Mouse (Mus musculus): ENCODE measurements around the gene Sacs.
A peak's percentile ranks its signal among the peaks of the same experiment; 100 is the strongest.

The Sacs gene

GRCm38 (mm10) chr14:61237101-61237654 is 98.9 kb downstream of the Sacs start:
- no peak for DNase-seq (ENCODE audit: low spot score in 2 of 2)

- DNase-seq (ENCODE audit: low spot score in 2 of 2) = no peak
Measured at GRCm38 (mm10) chr14:61238751-61239150, 100.5 kb downstream of the Sacs start.

- no peak for DNase-seq (ENCODE audit: low spot score in 2 of 2)
Measured at GRCm38 (mm10) chr14:61242611-61243010, 104.4 kb downstream of the Sacs start.

GRCm38 (mm10) chr14:61246444-61246843 is 108.2 kb downstream of the Sacs start:
- DNase-seq (ENCODE audit: low spot score in 2 of 2) = no peak

GRCm38 (mm10) chr14:61252596-61253388 is 114.5 kb downstream of the Sacs start:
- DNase-seq (ENCODE audit: low spot score in 2 of 2) = peak; percentile 41 to 56

GRCm38 (mm10) chr14:61258352-61258751 is 120.1 kb downstream of the Sacs start, which contains the start of gene Sgcg:
TSS of gene Sgcg (minus strand) at chr14:61258490.
- DNase-seq (ENCODE audit: low spot score in 2 of 2) = peak; percentile 63 to 70

GRCm38 (mm10) chr14:61259084-61259483 is 120.8 kb downstream of the Sacs start:
- DNase-seq (ENCODE audit: low spot score in 2 of 2) = no peak

GRCm38 (mm10) chr14:61267908-61268475 is 129.7 kb downstream of the Sacs start:
- DNase-seq (ENCODE audit: low spot score in 2 of 2) = peak in 1 of 2 experiments; percentile 47

GRCm38 (mm10) chr14:61274414-61275198 is 136.3 kb downstream of the Sacs start:
- no peak for DNase-seq (ENCODE audit: low spot score in 2 of 2)

GRCm38 (mm10) chr14:61277285-61277684 is 139.0 kb downstream of the Sacs start:
- no peak for DNase-seq (ENCODE audit: low spot score in 2 of 2)

- no peak for DNase-seq (ENCODE audit: low spot score in 2 of 2)
Measured at GRCm38 (mm10) chr14:61278676-61279300, 140.5 kb downstream of the Sacs start.

GRCm38 (mm10) chr14:61288606-61289286 is 150.5 kb downstream of the Sacs start:
- no peak for DNase-seq (ENCODE audit: low spot score in 2 of 2)

Measured in heart, adult 9 months (tissue).